Mouse (Mus musculus) urinary bladder, postnatal 4 days (tissue): Measurements from ENCODE around the gene Ttn.
A peak's percentile ranks its signal among the peaks of the same experiment; 100 is the strongest.

Source experiments
- DNase-seq, 2 experiments: peaks; one replicate each; pipeline ENCODE4 v3.0.0; 2021 to 2022; ENCODE audit warnings: low spot score in 2 of 2

Gene Ttn

GRCm38 (mm10) chr2:76708512-76708911 is 273.8 kb downstream of the Ttn start:
- no peak for DNase-seq

- no peak for DNase-seq
Observed at GRCm38 (mm10) chr2:76705655-76706054, 276.7 kb downstream of the Ttn start.

- no peak for DNase-seq
Observed at GRCm38 (mm10) chr2:76702751-76703150, 279.6 kb downstream of the Ttn start.

- no peak for DNase-seq
Observed at GRCm38 (mm10) chr2:76702188-76702587, 280.2 kb downstream of the Ttn start.

GRCm38 (mm10) chr2:76695290-76695689 is 287.1 kb downstream of the Ttn start:
- DNase-seq, result no peak

GRCm38 (mm10) chr2:76693765-76694164 is 288.6 kb downstream of the Ttn start:
- DNase-seq, result no peak

GRCm38 (mm10) chr2:76690436-76691204 is 291.7 kb downstream of the Ttn start:
- no peak for DNase-seq

- DNase-seq, result no peak
Observed at GRCm38 (mm10) chr2:76688162-76688561, 294.2 kb downstream of the Ttn start.

- DNase-seq, result no peak
Observed at GRCm38 (mm10) chr2:76687608-76688007, 294.7 kb downstream of the Ttn start.

GRCm38 (mm10) chr2:76686986-76687385 is 295.4 kb downstream of the Ttn start:
- DNase-seq, result no peak

GRCm38 (mm10) chr2:76682301-76682700 is 300.0 kb downstream of the Ttn start:
- DNase-seq, result no peak

GRCm38 (mm10) chr2:76676401-76677226 is 305.7 kb downstream of the Ttn start:
- DNase-seq, result no peak

GRCm38 (mm10) chr2:76675949-76676348 is 306.4 kb downstream of the Ttn start:
- DNase-seq, result no peak

GRCm38 (mm10) chr2:76675451-76675850 is 306.9 kb downstream of the Ttn start:
- DNase-seq, result no peak

GRCm38 (mm10) chr2:76674725-76675427 is 307.5 kb downstream of the Ttn start, which contains the start of gene Plekha3:
Plekha3 (plus strand) TSS chr2:76675281.
- peak; percentile 83 to 85 for DNase-seq

- no peak for DNase-seq
Observed at GRCm38 (mm10) chr2:76673472-76674081, 308.8 kb downstream of the Ttn start.

GRCm38 (mm10) chr2:76672966-76673392 is 309.4 kb downstream of the Ttn start, which contains the start of gene Fkbp7:
Fkbp7 (minus strand) TSS chr2:76673116.
- peak; percentile 87 to 90 for DNase-seq

GRCm38 (mm10) chr2:76672134-76672745 is 310.1 kb downstream of the Ttn start:
- no peak for DNase-seq

- DNase-seq, result no peak
Observed at GRCm38 (mm10) chr2:76671641-76672040, 310.7 kb downstream of the Ttn start.

GRCm38 (mm10) chr2:76667200-76667599 is 315.1 kb downstream of the Ttn start:
- DNase-seq, result no peak

GRCm38 (mm10) chr2:76665531-76665930 is 316.8 kb downstream of the Ttn start:
- no peak for DNase-seq
